Mouse (Mus musculus) heart, adult 8-10 months (tissue): ENCODE results near the gene Adam19. TPM values are rescaled to one million over a fixed set of nuclear protein-coding genes. Genes with fewer than 3 reads are reported as not detected.

Source experiments
- DNase-seq: peaks from one replicate; pipeline ENCODE4 v3.0.0; 2022; ENCODE audit warnings: low spot score
- total RNA-seq, 4 experiments: library from RNA; stranded (reverse); gene quantifications; 2 replicates each; pipeline ENCODE4 v1.2.4; 2022

The Adam19 gene
- total RNA-seq, 4 experiments from 2014 or later = 17.7 to 42.4 (median 24.0) TPM

DNA sequence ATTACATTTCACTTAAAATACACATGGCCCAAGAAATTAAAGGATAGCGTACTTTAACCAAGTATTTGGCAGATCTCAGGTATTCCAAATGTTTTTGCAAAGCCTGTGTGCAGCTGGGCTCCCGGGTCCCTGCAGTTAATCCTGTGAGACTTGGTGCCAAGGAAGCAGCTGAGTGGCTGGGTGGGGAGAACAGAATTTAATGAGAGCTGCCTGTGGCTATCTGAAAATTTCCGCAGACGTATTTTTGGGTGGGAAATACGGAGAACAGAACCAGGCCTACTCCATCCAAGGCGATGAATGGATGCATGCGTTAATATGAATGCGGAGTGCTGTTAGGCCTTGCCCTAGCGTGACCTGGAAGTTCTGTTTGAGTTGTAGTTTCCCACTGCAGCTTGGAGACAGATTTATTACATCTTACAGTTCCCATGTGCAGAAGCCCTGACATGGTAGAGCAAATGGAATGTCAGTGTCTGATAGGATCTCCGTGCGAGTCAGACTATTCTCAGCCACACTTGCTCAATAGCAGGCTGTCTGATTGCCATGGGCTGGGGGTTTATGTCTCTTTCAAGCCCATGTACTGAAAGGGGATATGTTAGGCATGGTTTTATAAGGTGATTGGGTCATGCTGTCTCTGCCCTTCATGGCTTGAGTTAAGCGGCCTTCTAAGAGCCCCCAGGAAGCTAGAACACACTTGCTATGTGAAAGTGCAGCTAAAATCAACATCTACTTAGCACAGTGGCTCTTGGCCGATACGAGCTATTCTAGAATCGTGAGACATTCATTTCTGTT lies 17.5 kb downstream of the Adam19 start:
- DNase-seq = no peak

DNA sequence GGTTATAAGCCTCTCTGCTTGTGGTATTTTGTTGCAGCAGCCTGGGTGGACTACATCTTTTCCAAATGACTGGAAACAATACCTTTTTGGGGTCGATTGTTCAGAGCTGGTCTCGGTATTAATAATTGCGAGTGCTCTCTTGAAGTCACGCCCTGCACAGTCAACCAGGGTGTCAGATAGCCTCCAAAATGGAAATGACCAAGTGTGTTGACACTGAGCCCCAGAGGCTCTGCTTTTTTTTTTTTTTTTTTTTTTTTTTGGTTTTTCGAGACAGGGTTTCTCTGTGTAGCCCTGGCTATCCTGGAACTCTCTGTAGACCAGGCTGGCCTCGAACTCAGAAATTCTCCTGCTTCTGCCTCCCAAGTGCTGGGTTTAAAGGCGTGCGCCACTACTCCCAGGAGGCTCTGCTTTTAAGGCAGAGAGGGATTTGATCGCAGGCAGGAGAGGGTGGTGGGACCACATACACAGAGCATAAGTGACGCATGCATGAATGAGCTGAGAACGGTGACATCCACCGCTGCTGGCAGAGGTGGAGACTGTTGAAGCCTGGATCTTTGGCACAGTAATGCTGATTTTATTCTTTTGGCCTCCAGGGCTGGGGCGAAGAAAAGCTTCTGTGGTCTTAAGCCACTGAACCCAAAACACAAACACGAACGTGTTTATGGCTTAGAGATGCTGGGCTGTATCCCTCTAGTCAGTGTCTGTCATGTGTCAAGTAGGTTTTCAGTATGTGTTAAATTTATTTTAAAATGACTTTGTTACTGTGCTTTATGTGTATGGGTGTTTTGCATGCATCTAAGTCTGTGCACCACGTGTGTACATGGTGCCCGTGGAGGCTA lies 18.3 kb downstream of the Adam19 start:
- DNase-seq = no peak

DNA sequence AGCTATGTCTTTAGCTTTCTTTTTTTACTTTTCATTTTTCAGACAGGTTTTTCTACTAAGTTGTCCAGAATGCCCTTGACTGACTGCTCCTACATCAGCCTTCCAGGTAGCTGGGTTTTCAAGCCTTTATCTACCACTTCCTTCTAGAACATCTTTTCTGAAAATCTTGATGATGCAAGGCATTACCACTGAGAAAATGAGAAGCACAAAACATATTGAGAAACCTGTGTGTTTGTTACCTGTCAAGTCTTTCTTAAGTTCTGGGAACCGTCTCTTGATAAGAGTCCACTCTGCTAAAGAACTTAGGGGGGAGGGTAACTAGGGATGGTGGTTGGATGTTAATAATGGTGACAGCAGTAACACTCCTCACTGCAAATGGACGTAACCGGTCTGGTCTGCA lies 19.7 kb downstream of the Adam19 start:
- no peak for DNase-seq

DNA sequence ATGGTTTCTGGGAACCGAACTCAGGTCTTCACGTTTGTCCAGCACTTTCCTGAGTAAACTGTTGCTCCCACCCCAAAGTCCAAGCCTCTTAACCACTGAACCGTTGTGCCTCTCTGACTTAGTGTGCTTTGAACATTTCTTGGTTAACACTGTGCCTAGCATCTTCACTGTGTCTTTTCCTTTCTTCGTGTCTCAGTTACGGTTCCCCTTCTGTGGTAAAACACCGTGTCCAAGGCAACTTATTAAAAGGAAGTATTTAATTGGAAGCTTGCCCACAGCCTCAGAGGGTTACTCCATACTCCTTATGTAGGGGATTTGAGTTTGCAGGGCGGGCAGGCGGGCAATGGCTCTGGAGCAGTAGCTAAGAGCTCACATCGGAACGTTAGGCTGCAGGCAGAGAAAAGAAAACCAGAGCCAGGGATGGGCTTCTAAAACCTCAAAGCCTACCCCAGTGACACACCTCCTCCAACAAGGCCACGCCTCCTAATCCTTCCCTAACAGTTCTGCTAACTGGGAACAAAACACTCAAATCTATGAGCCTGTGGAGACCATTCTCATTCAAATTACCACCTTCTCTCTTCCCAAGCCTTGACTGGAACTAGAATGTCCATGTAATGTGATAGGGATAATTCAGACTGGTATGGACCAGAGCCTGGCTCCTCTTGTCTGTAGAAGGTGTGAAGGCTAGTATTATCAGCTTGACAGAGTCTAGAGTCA lies 20.8 kb downstream of the Adam19 start:
- DNase-seq = no peak

DNA sequence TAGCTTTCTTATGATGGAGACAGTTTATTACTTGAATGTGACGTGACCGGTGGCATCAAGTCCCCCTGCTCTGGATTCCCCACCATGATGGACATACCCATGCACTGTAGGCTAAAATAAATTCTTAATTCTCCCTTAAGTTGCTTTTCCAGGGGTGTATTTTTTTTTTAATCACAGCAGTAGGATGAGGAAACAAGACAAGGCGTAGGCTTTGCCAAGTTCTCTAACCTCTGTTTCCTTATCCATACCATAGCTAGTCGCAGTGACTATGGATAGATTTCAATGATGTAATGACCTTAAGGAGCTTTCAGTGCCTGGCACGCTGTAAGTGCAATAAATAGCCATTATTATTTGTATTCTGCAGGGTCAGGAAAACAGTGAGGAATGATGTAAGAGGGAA lies 21.5 kb downstream of the Adam19 start:
- no peak for DNase-seq

DNA sequence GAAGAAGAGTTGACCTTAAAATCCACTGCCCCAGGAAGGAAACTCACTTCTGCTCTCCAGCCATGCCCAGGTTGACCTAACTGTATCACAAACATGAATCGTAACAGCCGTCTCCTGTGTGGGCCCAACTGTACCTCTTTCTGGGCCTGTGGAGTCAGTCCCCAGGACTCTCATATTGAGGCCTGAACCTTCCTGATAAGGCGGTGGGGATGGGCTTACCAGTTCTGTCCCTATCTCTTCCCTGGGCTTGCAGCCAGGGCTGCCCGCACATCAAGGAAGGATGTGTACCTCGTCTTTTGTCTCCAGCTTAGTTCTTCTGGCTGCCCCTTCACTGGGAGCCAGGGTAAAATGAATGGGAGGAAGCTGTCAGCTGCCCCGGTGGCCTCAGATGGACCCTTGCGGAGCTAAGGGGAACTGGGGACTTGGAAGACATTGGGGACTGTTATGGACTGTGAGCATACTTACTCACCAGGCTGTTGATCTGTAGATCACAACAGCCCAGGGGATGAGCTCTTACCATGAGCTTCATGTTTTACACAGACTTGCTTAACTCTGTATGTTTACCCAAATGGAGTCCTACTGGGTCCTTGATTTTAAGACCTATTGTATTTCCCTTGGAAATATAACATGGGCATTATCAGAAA lies 22.1 kb downstream of the Adam19 start:
- DNase-seq = no peak

DNA sequence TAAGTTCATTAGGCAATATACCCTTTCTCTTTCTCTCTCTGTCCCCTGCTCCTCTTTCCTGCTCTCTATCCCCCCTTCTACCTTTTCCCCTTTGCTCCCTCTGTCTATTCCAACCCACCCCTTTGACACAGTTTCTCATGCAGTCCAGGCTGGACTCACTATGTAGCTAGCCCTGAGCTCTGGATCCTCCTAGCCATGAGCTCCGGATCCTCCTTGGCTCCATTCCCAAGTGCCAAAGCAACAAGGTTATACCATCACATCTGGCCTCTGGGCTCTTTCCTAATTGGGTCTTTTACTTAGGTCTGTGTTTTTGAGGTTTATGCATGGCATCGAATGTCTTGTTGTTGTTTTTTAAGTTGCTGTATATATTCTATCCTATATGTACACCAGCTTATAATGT lies 25.3 kb downstream of the Adam19 start:
- DNase-seq = no peak

DNA sequence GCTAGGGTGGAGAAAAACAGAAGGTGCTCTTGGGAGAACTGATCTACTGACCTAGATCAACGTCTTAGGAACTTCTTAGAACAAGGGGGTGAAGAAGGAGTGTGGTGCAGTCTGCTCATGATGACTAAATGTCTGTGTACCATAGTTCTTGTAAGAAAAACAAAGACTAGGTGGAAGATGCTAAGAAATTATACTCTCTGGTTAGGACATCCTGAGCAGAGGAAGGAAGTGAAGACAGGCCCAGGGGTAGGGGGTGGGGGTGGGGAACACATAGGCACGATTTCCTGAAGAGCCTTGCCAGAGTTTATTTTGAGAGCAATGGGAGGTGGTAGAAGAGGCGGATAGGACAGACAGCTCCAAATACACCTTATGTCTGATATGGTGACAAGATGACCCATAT lies 27.6 kb downstream of the Adam19 start:
- no peak for DNase-seq

DNA sequence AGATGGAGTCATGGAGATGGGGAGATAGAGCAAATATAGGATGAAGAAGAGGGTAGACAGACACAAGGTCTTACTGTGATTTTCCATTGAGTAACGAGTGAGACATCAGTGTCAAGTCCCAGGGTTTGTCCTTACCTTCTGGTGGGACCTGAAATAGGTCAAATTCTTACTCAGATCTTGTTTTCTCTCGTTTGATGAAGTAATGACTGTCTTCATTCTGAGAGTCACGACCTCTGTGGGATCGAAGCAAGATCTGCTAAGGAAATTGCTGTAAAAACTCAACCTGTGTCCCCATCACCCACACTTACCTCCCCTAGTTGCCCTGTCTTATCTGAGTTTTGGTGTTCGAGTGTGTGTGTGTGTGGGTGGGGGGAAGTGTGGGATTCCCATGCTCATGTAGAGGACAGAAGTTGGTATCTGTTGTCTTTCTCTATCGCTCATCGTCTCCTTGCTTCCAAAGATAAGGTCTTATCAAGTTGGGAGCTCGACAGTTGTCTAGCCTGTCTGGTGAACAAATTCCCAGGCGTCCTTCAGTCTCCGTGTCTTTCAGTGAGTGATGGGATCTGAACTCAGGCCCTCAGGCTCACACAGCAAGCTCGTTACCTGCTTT lies 28.1 kb downstream of the Adam19 start:
- DNase-seq = no peak

DNA sequence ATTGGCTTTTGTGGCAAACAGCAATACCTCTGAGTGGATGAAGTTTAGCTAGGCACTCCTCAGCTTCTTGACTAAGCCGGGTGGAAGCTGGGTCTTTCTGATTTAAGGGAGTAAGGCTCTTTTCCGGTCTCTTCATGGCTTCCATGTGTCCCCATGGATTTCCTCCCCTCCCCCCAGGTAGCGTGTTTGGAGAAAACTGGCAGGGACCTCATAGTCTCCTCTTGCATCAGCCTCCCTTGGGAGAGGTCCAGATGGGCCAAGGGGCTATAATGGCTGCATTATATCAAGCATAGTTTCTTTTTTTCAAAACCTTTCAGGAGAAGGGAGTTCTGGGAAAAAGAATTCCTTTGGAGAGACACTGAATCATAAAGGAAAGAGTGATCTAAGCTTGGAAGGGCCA lies 28.8 kb downstream of the Adam19 start:
- DNase-seq = no peak

DNA sequence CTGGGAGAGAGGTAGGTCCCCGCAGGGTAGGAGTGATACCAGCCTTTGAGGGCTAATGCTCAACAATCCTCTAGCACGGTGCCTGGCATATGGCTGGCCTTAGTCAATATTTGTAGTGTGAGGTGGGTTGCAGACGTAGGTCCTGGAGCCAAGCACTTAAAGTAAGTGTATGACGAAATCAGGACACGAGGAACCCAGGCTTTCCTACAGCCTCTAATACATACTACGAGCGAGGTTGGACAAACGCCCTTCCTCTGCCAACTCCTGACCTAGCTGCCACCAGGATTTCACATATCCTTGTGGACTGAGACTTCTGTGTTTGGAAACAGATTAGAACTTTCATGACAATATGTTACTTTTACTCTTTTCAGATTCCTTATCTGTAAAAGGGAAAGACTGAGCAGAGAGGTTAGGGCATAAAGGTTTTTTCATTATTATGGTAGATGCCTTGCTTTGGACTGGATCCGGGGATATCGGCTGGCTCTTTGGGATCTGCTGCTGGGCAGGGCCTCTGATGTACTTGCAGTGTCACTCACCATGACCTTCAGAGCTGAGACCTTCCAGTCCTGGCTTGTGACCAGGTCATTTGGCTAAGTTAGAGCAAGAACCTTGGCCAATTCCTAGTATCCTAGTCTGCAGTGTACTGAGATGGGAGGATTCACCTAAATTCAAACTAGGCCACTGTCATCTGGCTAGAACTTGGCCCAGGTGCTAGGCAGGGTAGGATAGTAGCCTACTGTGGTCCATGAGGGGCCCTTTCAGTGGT lies 29.8 kb downstream of the Adam19 start:
- no peak for DNase-seq

DNA sequence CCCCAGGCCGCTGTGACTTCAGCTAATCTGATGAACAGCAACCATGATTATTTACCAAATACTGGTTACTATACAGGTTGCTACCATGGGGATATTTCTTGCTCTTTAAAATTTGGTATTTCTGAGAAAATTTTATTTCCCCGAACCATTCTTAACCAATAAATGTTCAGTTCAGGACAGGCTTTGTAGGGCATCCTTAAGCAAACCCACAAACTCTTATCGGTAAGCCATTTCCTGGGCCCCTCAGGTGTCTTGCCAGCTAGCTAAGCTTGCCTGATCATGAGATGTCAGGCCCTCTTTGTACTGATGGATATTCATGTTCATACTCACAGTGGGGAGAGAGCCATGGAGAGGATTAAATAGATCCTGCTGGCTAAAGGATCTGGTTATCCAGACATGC lies 30.7 kb downstream of the Adam19 start:
- no peak for DNase-seq

DNA sequence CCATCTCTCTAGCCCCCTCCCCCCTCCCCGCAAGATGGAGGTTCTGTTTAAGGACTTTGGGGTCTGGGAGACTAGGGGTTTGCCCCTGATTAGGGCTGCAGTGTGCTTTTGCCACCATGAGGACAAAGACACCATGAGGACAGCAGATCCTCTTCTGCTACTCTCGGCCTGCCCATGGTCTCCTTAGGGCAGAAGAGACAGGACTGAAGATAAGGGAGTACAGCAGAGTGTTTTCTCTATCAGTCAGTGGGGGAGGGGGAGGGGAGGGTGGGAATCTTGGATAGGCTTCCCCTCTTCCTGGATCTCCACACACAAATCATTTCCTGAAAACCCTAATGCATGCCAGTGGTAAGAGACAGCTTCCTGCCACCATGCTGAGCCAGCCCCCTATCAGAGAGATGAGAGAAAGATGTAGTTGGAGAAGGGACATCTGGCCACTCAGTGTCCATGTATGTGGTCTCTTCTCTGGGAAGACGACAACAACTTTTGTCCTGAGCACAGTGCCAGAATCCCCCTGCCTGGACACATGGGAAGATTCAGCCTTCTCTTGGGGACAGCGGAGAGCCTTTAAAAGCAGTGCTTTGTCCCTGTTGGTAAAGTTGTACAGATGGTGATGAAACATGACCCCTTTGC lies 33.4 kb downstream of the Adam19 start:
- DNase-seq = no peak

DNA sequence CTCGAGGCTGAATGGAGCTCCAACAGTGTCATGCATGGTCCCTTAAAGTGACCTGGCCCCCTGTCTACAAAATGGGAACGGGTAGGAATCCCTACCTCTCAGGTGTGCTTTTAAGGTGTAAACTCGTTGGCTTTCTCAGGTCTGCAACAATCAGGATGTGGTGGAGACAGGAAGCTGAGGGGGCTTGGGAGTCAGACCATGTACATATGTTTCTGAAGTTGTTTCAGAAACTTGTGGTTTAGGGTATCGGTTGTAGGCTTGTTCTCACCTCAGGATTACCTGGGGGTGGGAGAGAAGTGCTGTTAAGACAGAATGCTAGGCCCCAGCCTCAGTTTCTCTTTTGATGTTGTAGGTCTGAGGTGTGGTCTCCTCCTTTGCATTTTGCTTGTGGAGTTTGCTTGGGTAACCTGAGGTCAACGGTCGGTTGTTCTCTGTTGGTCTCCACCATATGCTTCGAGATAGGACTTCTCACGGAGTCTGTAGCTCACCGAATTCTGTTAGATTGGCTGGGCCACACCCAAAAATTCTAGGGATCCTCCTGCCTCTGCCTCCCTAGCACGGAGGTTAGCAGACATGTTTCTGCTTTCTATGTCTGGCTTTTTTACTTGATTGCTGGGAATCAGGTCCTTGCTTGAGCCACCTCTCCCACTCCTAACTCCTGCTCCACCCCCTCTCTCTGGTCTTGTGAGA lies 34.4 kb downstream of the Adam19 start:
- no peak for DNase-seq

DNA sequence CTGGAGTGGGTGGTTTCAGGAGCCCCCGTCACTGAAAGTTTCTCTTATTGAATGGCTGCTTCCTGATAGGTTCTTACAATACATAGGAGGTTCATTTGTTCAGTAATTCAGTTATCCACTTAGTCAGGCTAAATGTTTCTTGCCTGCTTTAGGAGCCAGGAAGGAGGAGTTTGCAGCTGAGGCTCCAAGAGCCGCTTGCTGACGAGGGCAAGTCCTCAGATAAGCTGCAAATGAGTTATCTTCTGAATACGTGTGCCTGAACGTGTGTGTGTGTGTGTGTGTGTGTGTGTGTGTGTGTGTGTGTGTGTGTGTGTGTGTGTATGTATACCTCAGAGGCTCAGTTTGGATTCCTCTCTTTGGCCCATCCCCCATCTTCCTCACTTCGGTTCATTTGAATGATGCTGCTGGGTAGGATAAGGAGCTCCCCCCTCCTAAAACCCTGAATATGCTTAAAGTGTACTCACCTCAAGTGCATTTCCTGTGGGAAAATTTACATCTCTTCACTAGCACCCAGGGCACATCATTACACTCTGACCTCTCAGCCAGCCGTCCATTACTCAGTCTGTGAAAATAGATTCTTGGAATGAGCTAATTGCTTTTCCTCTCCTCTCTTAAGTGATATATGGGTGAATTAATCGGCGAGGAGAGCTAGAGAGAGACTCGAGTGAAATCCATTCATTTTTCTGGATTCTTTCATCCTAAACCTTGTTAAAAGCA lies 35.3 kb downstream of the Adam19 start:
- DNase-seq = no peak

DNA sequence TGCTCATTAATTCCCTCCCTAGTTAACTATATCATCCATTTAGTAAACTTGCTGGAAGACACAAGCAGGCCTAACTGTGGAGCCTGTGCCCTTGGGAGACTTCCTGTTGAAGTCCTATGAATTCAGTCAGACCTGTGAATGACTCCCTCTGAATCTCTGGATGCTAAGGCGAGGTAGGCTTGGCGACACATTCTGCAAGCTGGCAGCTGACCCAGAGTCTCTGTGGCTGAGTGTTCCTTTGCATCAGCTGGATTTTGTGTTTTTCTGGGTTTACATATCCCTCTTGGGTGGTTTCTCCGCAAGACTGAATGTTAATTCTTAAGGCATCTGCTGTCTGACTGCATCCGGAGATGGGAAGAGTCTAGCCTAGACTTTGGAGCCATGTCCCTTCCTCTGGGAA lies 36.3 kb downstream of the Adam19 start:
- DNase-seq = no peak

DNA sequence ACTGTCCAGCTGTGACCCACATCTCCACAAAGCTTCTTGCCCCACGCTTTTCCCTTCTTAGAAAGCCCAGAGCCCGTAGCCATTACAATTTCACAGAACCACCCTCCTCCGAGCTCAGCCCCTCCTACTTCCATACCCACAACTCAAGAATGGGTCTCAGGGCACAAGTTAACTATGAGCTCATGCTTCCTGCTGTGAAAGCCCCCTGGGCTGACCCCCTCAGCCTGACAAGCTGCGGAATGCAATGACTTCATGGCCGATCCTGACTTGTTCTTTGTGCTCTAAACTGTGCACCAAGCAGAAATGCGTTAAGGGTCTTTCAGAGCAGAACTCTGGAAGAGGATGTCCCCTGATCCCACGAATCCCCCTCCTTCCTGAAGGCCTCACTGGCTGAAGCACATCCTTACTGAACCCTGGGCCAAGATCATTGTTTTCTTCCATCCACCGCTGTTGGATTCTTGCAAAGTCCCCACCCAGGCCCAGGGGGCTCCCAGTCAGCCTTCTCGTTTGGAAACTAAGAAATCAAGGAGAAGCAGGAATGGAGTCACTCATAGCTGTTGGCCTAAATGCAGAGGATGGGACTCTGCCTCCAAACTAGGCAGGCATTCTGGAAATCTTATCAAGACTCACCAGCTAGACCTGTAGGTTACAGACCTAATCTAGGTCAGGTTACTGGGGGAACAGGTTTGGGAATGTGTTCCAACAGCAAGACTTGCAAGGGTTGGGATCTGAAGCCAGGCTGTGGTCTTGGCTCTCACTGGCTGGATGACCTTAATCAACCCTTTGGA lies 39.9 kb downstream of the Adam19 start:
- no peak for DNase-seq

DNA sequence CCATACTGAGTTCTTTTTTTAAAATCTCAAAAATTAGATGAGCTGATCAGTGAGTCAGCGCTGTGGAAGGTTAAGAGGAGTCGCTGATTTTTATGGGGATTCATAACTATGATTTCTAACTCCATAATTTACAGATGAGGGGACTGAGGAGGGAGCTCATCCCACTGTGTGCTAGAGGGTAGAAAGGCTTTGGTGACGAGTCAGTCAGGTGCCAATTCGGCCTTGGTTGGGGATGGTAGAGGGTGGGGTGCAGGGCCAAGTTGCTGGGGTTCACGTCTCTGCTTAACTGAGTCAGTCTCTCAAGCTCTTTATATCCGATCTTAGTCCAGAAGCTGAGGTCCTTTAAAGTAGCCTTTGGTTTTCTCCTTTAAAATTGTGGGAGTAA lies 40.5 kb downstream of the Adam19 start:
- no peak for DNase-seq
